Mouse (Mus musculus): ENCODE data around the gene Tlcd1.
"Not testable (repeated sequence)": the region's sequence is repeated elsewhere in the genome, so short reads cannot be mapped to it uniquely, and the experiment has no call there.

Tlcd1 gene

GRCm38 (mm10) chr11:78177903-78178858, 1.7 kb downstream of the Tlcd1 start:
- DNase-seq = peak; percentile 97

DNA sequence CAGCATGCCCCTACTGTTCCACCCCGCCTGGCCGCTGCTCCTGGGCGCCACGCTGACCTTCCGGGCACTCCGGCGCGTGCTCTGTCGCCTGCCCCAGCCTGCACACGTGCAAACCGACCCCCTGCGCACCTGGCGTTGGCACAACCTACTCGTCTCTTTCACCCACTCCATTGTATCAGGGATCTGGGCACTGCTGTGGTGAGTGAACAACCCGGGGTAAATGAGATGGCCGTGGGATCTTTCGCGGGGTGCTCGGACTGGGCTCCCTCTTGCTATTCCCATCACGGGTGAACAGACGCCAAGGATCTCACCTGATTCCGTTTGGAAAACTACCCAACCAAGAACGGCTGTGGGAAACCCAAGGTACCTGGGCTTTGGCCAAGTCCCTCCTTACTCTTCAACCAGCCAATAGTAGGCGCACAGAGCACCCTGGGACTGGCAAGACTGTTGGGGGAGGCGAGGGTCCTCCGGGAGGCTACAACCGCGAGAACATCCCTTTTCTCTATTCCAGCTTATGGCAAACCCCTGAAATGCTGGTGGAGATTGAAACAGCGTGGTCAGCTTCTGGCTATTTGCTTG, 2.4 kb downstream of the Tlcd1 start:
- DNase-seq = peak; percentile 68 to 76

DNA sequence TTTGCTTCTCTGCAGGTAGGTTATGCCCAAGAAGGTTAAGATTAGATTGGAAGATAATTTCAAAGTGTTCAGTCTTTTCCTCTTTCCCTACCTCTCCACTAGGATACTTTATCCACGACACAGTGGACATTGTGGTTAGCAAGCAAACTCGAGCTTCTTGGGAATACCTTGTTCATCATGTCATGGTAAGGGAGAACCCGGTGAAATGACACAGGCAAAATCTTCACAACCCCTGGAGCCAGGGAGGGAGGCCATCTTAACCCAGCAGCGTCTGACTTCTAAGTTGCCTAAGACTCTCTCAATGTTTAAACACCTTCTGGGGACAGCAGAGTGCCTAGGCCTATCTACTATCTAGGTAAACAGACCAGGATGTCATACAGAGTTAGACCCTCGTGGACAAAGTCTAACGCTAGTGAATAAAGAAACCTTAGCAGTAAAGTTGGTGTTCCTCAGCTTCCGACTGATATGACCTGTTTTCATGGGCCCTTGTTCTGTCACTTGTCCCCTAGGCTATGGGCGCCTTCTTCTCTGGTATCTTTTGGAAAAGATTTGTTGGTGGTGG, 3.0 kb downstream of the Tlcd1 start:
- DNase-seq = no peak

GRCm38 (mm10) chr11:78180081-78180761, 3.7 kb downstream of the Tlcd1 start:
- no peak for DNase-seq

DNA sequence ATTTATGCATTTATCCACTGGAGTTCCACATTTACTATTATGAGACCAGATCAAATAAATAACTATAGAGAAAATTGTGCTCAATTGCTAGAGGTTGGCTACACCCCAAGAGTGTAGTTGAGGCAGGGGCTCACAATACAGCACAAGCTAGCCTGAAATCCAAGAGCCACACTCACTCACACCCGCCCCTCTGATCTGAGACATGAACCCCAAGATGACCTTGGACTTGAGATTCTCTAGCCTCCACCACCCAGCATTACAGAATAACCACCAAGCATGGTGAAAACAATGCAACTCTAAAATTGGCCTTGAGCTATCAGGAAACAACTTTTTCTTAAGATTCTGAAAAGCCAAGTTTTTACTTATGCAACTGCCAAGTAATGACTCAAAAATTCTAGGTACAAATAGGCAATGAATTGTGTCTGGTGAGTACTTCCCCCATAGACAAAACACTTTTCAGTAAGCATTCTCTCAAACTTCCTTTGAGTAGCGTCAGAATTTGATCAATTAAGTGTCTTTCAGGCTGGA, 5.4 kb downstream of the Tlcd1 start:
- DNase-seq = no peak

DNA sequence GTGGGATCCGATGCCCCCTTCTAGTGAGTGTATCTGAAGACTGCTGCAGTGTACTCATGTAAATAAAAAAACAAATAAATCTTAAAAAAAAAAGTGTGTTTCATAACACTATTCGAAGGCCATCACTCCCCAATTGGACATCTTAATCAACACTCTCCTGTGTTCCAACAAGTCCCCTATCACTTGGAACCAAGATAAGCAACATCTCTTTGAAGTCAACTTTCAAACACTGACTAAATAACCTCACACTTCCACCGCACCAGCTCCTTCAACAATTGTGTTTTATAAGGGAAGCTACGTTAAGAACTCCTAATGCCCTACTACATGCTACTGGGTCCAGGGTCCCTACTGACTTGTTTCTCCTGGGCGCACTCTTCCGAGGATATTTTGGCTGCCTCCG, 5.9 kb downstream of the Tlcd1 start:
- no peak for DNase-seq

GRCm38 (mm10) chr11:78182961-78183844, 6.7 kb downstream of the Tlcd1 start, which contains the start of gene Rpl23a:
Gene Rpl23a (minus strand): TSS chr11:78183584.
- DNase-seq = peak; percentile 82 to 84

DNA sequence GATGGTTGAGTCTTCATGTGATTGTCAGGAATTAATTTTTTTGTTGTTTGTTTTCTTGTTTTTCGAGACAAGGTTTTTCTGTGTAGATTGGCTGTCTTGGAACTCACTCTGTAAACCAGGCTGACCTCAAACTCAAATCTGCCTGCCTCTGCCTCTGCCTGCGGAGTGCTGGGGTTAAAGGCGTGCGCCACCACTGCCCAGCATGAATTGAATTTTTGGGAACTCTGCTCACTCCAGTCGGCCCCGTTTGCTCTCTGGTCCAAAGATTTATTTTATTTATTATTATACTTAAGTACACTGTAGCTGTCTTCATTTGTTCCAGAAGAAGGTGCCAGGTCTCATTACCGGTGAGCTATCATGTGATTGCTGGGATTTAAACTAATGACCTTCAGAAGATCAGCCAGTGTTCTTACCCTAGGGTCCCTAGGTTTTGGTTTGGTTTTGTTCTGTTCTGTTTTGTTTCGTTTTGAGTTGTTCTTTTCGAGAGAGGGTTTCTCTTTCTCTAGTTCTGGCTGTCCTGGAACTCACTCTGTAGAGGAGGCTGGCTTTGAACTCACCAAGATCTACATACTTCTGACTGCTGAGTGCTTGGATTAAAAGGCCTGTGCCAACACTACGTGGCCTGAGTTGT, 7.5 kb downstream of the Tlcd1 start:
- DNase-seq = no peak

GRCm38 (mm10) chr11:78184702-78185101, 8.2 kb downstream of the Tlcd1 start:
- DNase-seq = not testable (repeated sequence)

DNA sequence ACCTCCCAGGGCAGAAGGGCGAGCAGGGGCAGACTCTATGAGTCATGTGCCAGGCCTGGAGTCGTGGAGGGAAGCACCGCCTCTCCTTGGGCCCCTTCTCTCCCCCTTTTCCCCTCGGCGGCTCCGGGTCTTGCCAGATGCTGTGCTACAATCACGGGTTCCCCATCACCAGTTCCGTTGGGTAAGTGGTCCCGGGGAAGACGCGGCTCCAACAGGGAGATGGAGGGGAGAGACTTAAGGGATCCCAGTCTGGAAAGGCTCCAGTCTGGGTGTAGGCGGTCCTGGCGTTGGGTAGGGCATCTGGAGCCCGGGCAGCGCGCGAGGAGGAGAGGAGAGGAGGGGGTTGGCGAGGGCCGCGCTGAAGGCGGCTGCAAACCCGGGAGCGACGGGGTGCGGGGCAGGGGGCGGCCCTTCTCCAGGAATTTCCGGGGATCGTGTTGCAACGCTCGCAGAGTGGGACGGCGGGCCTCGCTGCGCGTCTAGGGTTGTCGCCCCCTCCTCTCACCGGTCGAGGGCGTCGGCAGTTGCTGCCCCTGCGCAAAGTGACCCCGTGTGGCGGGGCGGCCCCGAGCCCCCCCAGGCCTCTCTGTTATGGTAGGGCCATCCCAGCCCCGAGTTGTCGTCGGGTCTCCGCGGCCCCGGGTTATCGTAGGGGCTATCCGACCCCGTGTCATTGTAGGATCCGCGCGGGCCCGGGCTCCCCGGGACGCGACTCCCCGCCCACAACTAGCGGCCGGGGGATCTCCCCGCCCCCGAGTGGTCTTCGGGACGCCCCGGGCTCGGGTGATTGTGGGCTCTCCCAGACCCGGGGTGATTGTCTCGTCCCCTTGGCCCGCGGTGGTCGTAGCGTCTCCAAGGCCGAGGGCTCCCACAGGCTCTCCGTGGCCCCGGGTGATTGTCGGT, 12.1 kb downstream of the Tlcd1 start, which contains the start of gene Rab34:
Rab34 (plus strand) TSS at position 100 of the 903 bp plus-strand sequence.
- peak; percentile 63 to 68 for DNase-seq

DNA sequence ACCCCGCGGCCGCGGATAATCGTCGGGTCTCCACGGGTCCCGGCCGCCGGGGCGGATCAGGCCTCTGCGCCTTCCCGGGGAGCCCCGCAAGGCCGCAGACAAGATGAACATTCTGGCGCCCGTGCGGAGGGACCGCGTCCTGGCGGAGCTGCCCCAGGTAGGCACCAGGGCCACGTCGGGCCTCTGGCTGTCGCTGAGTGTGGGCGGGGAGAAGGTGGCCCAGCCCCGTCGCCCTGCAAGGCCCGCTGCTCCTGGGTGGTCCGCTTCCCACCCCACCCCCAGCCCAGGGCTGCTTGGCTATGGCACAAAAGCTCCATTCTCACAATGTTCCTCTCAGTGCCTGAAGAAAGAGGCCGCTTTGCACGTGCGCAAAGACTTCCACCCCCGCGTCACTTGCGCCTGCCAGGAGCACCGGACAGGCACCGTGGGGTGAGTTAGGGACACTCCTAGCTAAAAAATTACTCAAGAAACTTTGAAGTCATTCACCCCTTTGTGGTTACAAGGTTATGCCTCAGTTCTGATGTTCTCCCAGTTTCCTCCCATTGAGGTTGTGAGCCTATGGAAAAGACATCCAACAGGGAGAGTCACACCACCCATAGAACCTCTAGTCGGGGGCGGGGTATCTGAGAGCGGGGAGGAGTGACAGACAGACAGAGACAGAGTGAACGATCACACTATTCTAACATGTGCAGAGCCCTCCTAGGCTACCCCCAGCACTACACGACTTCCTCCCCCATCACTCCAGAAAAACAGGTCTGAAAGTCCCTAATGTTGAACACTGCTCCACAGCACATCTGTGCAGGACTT, 12.9 kb downstream of the Tlcd1 start:
- peak; percentile 57 to 69 for DNase-seq

DNA sequence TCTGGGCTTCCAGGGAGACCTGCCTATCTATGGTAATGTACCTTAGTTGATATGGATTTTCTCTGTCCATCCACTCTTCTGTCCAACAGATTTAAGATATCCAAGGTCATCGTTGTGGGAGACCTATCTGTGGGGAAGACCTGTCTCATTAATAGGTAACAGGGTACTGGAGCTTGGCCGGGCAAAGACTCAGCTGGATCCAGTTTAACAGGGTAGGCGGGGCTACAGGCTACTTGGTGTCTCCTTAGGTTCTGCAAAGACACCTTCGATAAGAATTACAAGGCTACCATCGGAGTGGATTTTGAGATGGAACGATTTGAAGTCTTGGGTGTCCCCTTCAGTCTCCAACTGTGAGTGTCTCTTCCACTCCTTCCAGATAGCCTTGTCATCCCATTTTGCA, 13.5 kb downstream of the Tlcd1 start:
- DNase-seq = no peak

GRCm38 (mm10) chr11:78193113-78193512, 16.6 kb downstream of the Tlcd1 start, which contains the start of gene Proca1:
Gene Proca1 (plus strand): TSS chr11:78193392.
- no peak for DNase-seq

- peak; percentile 80 to 86 for DNase-seq
Observed at GRCm38 (mm10) chr11:78194411-78195100, 18.0 kb downstream of the Tlcd1 start.

DNA sequence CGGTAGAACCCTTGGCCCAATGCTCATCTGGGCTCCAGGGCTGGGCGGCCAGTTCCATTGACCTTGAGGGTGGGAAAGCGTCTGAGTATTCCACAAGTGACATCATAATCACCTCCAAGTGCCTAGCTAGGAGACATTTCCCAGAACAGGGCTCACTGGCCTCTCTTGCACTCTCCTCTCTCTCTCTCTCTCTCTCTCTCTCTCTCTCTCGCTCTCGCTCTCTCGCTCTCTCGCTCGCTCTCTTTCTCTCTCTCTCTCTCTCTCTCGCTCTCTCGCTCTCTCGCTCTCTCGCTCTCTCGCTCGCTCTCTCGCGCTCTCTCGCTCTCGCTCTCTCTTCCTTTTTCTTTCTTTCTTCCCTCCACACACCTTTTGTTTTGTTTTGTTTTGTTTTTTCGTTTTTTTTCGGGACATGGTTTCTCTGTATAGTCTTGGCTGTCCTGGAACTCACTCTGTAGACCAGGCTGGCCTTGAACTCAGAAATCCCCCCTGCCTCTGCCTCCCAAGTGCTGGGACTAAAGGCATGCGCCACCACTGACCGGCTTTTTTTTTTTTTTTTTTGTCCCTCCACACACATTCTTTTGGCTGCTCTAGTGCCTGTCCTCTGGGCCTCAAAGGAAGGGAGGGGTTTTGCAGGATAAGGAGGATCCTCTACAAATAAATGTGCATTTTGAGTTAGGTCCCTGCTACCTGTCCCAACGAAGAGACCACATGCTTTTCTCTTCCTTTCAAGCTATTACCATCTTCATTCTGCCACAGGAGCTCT, 18.8 kb downstream of the Tlcd1 start:
- no peak for DNase-seq

GRCm38 (mm10) chr11:78202372-78202771, 25.9 kb downstream of the Tlcd1 start:
- no peak for DNase-seq

- DNase-seq = no peak
Observed at GRCm38 (mm10) chr11:78204287-78204686, 27.8 kb downstream of the Tlcd1 start.
